Mouse (Mus musculus) intestine, postnatal 0 days (tissue): ENCODE measurements at regions not wholly inside any gene's neighbourhood (a gene's known extent, or its start where the extent isn't known, plus 50 kb on each side); places are given as distances from the start of the nearest gene placed in this dataset.

ENCODE experiments used
- ATAC-seq: fragments of 200-750 bp; cut with Nextera tagmentation; 2 replicates; pipeline ENCODE4 v1.8.0; 2017; ENCODE audit warnings: mild to moderate bottlenecking, moderate TSS enrichment, moderate library complexity
- H3K27ac ChIP-seq: fragments of 300-500 bp; sonication (generic); 2 replicates; pipeline ENCODE4 v1.5.1; 2014; ENCODE audit warnings: mild to moderate bottlenecking, low read depth, low read length, moderate library complexity
- H3K27me3 ChIP-seq: fragments of 300-500 bp; sonication (generic); replicated peaks from 2 replicates; pipeline ENCODE4 v1.6.1; 2014; ENCODE audit warnings: low read length, mixed read lengths; ENCODE audit not compliant: control insufficient read depth, insufficient read depth
- H3K36me3 ChIP-seq: fragments of 300-500 bp; sonication (generic); 2 replicates; pipeline ENCODE4 v1.6.1; 2014; ENCODE audit warnings: mild to moderate bottlenecking, moderate library complexity; ENCODE audit not compliant: control insufficient read depth, insufficient read depth
- H3K4me1 ChIP-seq: fragments of 300-500 bp; sonication (generic); replicated peaks from 2 replicates; pipeline ENCODE4 v1.6.1; 2014; ENCODE audit warnings: antibody characterized with exemption, low read length, mixed read lengths; ENCODE audit not compliant: control insufficient read depth, insufficient read depth
- H3K4me2 ChIP-seq: fragments of 300-500 bp; sonication (generic); replicated peaks from 2 replicates; pipeline ENCODE4 v1.6.1; 2014; ENCODE audit warnings: low read depth, mild to moderate bottlenecking, moderate library complexity
- H3K4me3 ChIP-seq: fragments of 300-500 bp; sonication (generic); 2 replicates; pipeline ENCODE4 v1.5.1; 2014; ENCODE audit warnings: low read depth, low read length
- H3K9ac ChIP-seq: fragments of 300-500 bp; sonication (generic); 2 replicates; pipeline ENCODE4 v1.6.1; 2014; ENCODE audit warnings: mild to moderate bottlenecking, low read depth, low read length
- H3K9me3 ChIP-seq: fragments of 300-500 bp; sonication (generic); 2 replicates; pipeline ENCODE4 v1.6.1; 2016; ENCODE audit warnings: mixed run types; ENCODE audit not compliant: control insufficient read depth
- CTCF ChIP-seq: sonication (generic); IDR thresholded peaks from 2 replicates; pipeline ENCODE4 v1.5.1; 2016; ENCODE audit warnings: low read depth, mild to moderate bottlenecking, control low read depth, antibody characterized with exemption, moderate library complexity
- WGBS: fragments of 180-500 bp; shearing (Covaris S2); extraction: QIAGEN DNeasy Blood & Tissue Kit; methylation state at CpG from one replicate; pipeline ENCODE4 v1.1.7; 2014; 5-methylcytosine and 5-hydroxymethylcytosine counted together

DNA sequence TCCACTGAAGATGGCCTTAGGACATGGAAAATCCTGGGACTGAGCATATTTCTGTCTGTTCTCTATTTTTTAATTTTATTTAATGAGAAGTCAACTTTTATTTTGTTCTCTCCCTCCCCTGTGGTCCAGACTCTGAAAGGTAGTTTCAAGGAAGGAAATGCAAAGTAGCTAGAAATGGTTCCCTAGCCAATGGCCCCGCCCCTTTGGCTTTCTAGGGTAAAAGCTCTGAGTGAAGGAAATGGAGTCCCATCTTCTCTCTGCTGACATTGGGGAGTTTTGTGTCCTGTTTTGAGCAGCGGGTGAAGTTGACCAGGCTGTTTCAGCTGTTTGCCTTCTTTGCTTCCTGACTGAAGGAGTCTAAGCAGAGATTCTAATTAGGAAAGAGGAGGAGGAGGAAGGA is 103.8 kb upstream of the Cxcr4 start:
- Histone ChIP-seq H3K27ac (no peak overlapping the region), H3K4me1 (no peaks in the 10 kb centered on the region), H3K4me2 (no peak overlapping the region), H3K27me3 (no peaks in the 10 kb centered on the region), H3K9ac (no peak overlapping the region), H3K4me3 (no peak overlapping the region), H3K9me3 (no peaks in the 10 kb centered on the region), H3K36me3 (no peaks in the 10 kb centered on the region)
- no peak for TF ChIP-seq CTCF
- no peak for ATAC-seq
- 74% methylated on average over 2 of the region's 2 CpGs for WGBS

DNA sequence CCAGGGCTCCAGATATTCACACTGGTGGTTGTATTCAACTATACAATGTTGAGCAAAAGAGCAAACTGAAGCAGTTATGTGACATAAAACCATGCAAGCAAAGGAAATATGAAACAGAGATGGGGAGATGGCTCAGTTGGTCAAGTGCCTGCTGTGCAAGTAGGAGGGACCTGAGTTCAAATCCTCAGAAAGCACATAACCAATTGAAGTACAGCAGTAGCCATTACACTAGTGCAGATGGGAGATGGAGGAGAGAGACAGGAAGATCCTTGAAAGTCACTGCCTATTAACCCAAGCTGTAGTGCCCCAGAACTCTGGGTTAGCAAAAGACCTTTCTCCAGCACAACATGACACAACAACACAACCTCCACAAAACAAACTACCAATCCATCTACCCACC is 100.7 kb upstream of the Cxcr4 start:
- H3K4me3 ChIP-seq = no peak overlapping the region
- no peak for TF ChIP-seq CTCF
- no peak overlapping the region for H3K4me2 ChIP-seq
- no peak overlapping the region for H3K9ac ChIP-seq
- no peak overlapping the region for H3K27ac ChIP-seq
- ATAC-seq = no peak
- H3K36me3 ChIP-seq = no peaks in the 10 kb centered on the region
- H3K27me3 ChIP-seq = no peaks in the 10 kb centered on the region
- H3K4me1 ChIP-seq = no peaks in the 10 kb centered on the region
- H3K9me3 ChIP-seq = no peaks in the 10 kb centered on the region

DNA sequence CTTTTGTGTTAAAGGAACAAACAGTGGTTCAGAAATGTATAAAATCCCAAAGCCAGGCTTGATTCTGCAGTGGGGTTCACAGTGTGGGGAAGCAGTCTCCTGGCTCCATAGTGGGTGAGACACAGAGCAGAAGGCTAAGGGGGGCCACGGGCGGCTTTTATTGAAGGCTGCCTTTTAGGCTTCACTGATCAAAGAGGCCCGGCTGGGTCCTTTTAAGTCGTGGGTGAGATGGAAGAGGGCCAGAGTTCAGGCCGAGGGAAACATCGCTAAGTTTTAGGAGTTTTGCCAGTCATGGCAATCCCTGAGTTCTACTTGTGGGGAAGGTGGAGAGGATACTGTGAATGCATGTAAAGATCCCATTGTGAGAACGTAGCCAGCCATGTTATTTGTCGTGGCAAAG is 100.2 kb upstream of the Cxcr4 start:
- H3K36me3 ChIP-seq = no peaks in the 10 kb centered on the region
- no peaks in the 10 kb centered on the region for H3K9me3 ChIP-seq
- ATAC-seq = no peak
- no peaks in the 10 kb centered on the region for H3K27me3 ChIP-seq
- H3K9ac ChIP-seq = no peak overlapping the region
- TF ChIP-seq CTCF = no peak
- H3K27ac ChIP-seq = no peak overlapping the region
- WGBS = 47% methylated on average over 8 of the region's 8 CpGs
- H3K4me1 ChIP-seq = no peaks in the 10 kb centered on the region
- H3K4me3 ChIP-seq = no peak overlapping the region
- no peak overlapping the region for H3K4me2 ChIP-seq

DNA sequence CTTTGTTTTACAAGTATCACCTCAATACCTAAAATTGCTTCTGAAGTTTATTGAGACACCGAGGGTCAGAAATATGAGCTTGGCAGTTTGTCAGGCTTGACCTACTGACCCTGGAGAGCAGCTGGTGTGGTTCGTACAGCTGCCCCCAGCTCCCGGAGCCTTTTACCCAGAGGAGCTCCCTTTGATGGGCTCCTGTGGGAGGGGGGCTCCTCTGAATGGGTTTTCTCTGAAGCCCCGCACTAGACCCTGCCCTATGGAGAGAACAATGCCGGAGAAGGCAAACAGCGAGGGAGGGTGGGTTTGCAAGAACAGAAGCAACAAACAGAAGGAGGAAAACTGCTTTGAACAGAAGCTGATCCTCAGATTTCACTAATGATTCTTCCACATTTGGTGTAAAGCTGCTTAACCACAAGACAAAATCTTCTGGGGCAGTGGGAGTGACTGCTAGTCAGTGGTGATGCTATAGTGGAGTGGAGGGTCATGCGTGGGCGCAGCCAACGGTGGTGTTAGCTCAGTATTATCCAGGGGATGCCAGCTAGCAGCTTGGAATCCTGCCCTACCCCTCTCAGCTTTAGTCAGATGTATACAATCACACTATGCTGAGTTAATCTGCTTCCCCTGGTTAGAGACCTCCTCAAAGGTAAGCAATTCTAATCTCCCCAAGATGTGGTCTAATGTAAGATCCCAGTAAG is 95.3 kb upstream of the Cxcr4 start:
- WGBS = 66% methylated on average over 9 of the region's 9 CpGs
- ATAC-seq = no peak
- Histone ChIP-seq H3K4me3 (no peak overlapping the region), H3K9me3 (no peaks in the 10 kb centered on the region), H3K27ac (no peak overlapping the region), H3K4me2 (no peak overlapping the region), H3K4me1 (no peaks in the 10 kb centered on the region), H3K36me3 (no peaks in the 10 kb centered on the region), H3K27me3 (no peaks in the 10 kb centered on the region), H3K9ac (no peak overlapping the region)
- TF ChIP-seq CTCF = no peak

DNA sequence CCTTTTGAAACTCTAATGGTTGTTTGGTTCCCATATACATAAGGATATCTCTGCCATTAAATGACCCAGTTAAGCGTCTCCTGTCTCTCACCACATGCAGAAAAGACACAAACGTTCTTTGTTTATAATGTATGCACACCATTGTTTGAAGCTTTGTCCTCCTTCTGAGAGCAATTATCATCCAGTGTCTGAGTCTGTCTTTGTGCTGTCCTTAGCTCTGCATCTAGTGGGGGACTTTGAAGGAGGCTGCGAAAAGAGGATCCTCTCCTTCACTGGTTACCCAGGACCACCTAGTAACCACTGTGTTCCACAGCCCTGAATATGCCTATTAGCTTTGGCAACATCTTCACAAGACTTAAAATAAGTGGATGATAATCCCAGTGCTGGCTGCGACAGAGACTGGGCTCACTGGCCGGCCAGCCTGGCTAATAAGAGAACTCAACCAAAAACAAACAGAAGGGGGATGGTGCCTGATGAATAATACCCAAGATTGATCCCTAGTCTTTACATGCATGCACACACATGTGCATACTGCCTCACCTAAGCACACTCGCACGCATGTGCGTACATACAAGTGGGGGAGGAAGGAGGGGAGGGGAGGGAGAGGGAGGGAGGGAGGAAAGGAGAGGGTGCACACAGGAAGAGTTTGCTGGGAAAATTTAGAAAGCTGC is 93.5 kb upstream of the Cxcr4 start:
- Histone ChIP-seq H3K27ac (no peak overlapping the region), H3K4me1 (no peaks in the 10 kb centered on the region), H3K9me3 (no peaks in the 10 kb centered on the region), H3K9ac (no peak overlapping the region), H3K4me2 (no peak overlapping the region), H3K36me3 (no peaks in the 10 kb centered on the region), H3K4me3 (no peak overlapping the region), H3K27me3 (no peaks in the 10 kb centered on the region)
- ATAC-seq = no peak
- TF ChIP-seq CTCF = no peak
- 75% methylated on average over 8 of the region's 8 CpGs for WGBS

DNA sequence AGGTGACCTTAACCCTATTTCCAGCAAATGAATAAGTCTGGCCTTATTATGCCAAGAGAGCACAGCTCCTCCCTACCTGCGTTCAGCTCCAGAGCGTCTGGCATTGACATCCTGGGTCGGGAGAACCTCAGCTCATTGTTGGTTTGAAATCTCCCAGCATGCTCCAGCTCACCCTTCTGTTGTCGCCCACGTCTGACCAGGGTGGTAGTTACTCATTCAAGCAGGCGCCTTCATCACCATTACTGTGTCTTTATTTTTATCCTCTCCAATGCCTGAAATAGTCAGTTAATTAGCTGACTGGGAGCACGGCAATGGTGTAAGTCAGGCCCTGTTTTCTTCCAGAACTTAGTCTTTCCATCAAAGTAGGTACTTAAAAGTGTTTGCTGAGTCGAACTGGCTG is 90.8 kb upstream of the Cxcr4 start:
- Histone ChIP-seq H3K9me3 (no peaks in the 10 kb centered on the region), H3K36me3 (no peaks in the 10 kb centered on the region), H3K27ac (no peak overlapping the region), H3K4me1 (no peaks in the 10 kb centered on the region), H3K4me3 (no peak overlapping the region), H3K4me2 (no peak overlapping the region), H3K27me3 (no peaks in the 10 kb centered on the region), H3K9ac (no peak overlapping the region)
- ATAC-seq = no peak
- TF ChIP-seq CTCF = no peak
- WGBS = 73% methylated on average over 8 of the region's 8 CpGs
